7 mouse cellular contexts compared by ENCODE assay signal in genomic region chr11:90002231-90002986, GRCm38 (mm10). TPM values are rescaled to one million over a fixed set of nuclear protein-coding genes. Genes with fewer than 3 reads are reported as not detected.
DNase-seq lines count a peak whose midpoint lies in the region; ATAC-seq lines count a peak whose summit lies in the region.

TSS of gene Pctp (minus strand) at chr11:90002894.

- H3K9ac ChIP-seq in limb, embryonic 12.5 days (replicated peaks): peak within 1 kb of the TSS; percentile 67
- H3K9ac ChIP-seq in midbrain, embryonic 13.5 days (replicated peaks): peak within 1 kb of the TSS; percentile 65

- peak within 1 kb of the TSS; percentile 72 for H3K4me2 ChIP-seq in limb, embryonic 12.5 days
- peak within 1 kb of the TSS; percentile 75 for H3K4me2 ChIP-seq in midbrain, embryonic 13.5 days (replicated peaks)

- ATAC-seq in inflammation-experienced regulatory T-cells, adult 6 months: peak; percentile 89
- ATAC-seq in limb, embryonic 12.5 days (ENCODE audit: insufficient number of reproducible peaks, insufficient read depth, low FRiP score, low TSS enrichment, low read depth): peak; percentile 92
- ATAC-seq in midbrain, embryonic 13.5 days: peak; percentile 89

- H3K4me1 ChIP-seq in limb, embryonic 12.5 days (replicated peaks): peaks cover 11% of the 10 kb centered on the region
- peaks cover 6% of the 10 kb centered on the region for H3K4me1 ChIP-seq in midbrain, embryonic 13.5 days (replicated peaks)

- WGBS in limb, embryonic 12.5 days: 12% methylated on average over 35 of the region's 35 CpGs
- WGBS in midbrain, embryonic 13.5 days: 15% methylated on average over 35 of the region's 35 CpGs

- no peaks in the 10 kb centered on the region for H3K36me3 ChIP-seq in limb, embryonic 12.5 days
- H3K36me3 ChIP-seq in midbrain, embryonic 13.5 days: no peaks in the 10 kb centered on the region

- no peaks in the 10 kb centered on the region for H3K27me3 ChIP-seq in limb, embryonic 12.5 days
- no peaks in the 10 kb centered on the region; the same call in 1 of the 2 replicates for H3K27me3 ChIP-seq in midbrain, embryonic 13.5 days

- no peaks in the 10 kb centered on the region for H3K9me3 ChIP-seq in limb, embryonic 12.5 days
- no peaks in the 10 kb centered on the region for H3K9me3 ChIP-seq in midbrain, embryonic 13.5 days

- peak within 1 kb of the TSS; percentile 52 for H3K4me3 ChIP-seq in limb, embryonic 12.5 days (replicated peaks)
- H3K4me3 ChIP-seq in midbrain, embryonic 13.5 days (replicated peaks): peak within 1 kb of the TSS; percentile 49

- peak; percentile 92 for DNase-seq in adrenal gland, adult 2 months
- peak; percentile 94 for DNase-seq in embryo, embryonic 10 days (ENCODE audit: low spot score)
- peak; percentile 80 for DNase-seq in gastrocnemius, postnatal 25 days
- DNase-seq in spleen, adult 18-20 months: peak; percentile 74 to 77

- peak within 1 kb of the TSS; percentile 51; the same call in 1 of the 2 replicates for H3K27ac ChIP-seq in limb, embryonic 12.5 days
- no peak within 1 kb of the TSS for H3K27ac ChIP-seq in midbrain, embryonic 13.5 days

RNA-seq across cellular contexts. Expression of gene Pctp, which starts in this region (rescaled TPM):
- total RNA-seq in adrenal gland, adult 2 months (2021): 1 to 10 TPM; 7.6 to 9.7 TPM
- 1.2 and 1.3 TPM in 2 replicates for polyA plus RNA-seq in adrenal gland, adult 2 months (2012; rRNA removed)
- 1 to 10 TPM; 2.2 to 2.9 TPM for total RNA-seq in gastrocnemius, postnatal 25 days (2021)
- 1 to 10 TPM; 6.8 to 8.6 (median 7.5) TPM for polyA plus RNA-seq in inflammation-experienced regulatory T-cells, adult 6 months (2017; shearing (Covaris generic))
- polyA plus RNA-seq in limb, embryonic 12.5 days (2016; fragmentation: Nextera tagmentation; extraction: Ambion mirVana): 10.9 and 12.3 TPM in 2 replicates
- 2.5 and 2.6 TPM in 2 replicates for polyA plus RNA-seq in midbrain, embryonic 13.5 days (2015; fragmentation: Nextera tagmentation; extraction: Ambion mirVana)
